Mouse (Mus musculus): ENCODE measurements around the gene Ccnd1.

Ccnd1 gene

GRCm38 (mm10) chr7:144939344-144940002 is at the start of gene Ccnd1:
Gene Ccnd1, minus strand, starts transcription at chr7:144939925.
- DNase-seq (ENCODE audit: low spot score in 2 of 2), result no peak

- no peak for DNase-seq (ENCODE audit: low spot score in 2 of 2)
Observed at GRCm38 (mm10) chr7:144988856-144989255, 49.1 kb upstream of the Ccnd1 start.

- DNase-seq (ENCODE audit: low spot score in 2 of 2), result no peak
Observed at GRCm38 (mm10) chr7:144985100-144985499, 45.4 kb upstream of the Ccnd1 start.

DNA sequence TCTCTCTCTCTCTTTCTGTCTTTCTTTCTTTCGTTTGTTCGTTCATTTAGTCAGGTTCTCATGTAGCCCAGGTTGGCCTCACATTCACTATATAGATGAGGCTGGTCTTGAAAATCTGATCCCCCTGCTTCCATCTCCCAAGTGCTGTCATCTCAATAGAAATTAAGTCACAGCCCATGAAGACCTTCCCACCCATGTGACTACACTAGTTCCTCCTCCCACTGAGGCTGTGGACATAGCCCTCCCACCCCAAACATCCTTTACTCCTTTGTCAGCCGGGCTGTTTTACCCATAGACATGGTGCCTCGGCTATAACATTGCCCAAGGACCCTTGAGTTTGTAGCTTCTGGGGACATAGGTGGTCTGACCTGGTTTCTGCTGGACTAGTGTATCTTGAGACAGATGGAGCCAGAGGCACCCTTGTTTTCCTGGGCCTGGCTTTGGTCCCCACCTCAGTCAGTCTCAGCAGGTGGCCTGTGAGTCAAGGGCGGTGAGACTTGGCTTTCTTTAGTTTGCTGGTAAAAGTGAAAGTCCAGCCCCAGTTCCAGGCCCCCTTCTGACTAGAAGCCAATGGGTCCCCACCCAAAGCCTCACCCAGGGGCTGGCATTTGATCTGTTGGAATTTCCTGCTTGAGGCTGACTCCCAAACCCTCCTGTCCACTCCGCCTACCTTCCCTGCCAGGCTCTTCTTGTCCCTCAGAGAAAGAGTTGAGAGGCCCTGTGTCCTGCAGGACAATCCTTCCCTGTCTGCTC is 42.8 kb upstream of the Ccnd1 start:
- no peak for DNase-seq (ENCODE audit: low spot score in 2 of 2)

DNA sequence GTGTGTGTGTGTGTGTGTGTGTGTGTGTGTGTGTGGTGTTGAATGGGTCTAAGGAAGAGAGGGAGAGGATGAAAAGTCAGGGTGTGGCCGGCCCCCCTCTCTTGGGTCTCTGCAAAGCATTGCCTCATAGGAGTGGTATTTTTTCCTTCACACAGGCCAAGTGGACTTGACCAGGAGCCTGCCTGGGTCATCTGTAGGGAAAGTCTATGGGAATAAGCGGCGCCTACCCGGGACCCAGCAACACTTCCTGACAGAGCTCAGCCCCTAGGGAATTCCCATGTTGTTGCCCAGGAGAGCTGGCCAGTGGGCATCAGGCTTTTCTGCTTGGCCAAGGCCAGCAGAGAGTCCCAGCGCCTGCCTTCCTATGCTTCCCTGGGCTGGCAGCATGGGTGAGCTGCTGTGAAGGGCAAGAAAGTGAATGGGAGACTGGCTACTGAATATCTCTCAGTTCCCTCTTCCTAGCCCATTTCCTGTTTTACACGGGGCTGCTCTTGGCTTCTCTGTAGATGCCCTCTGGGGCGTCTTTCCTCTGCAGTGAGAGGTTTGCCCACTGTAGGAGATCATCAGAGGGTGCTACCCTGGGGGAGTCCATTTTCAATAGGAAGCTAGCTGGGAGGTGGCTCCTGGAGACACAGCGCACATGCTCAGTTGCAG is 41.8 kb upstream of the Ccnd1 start:
- no peak for DNase-seq (ENCODE audit: low spot score in 2 of 2)

- DNase-seq (ENCODE audit: low spot score in 2 of 2), result no peak
Observed at GRCm38 (mm10) chr7:144979814-144980213, 40.1 kb upstream of the Ccnd1 start.

DNA sequence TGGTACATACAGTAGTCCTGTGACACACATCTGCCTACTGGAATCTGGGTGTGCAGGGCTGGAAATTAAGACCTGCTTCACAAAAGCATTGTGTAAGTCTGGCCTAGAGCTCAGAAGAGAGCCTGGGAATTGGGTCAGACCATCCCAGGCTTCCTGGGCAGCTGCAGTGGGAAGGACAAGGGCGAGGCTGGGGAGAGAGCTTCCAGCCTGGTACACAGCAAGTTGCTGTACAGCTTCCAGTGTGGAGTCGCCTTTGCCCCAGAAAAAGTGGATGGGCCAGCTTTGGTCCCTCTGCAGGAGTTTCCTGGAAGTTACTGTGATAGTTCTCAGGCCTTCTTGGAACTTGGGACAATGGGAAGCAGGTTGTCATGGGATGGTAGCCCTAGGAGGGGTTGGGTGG is 37.4 kb upstream of the Ccnd1 start:
- no peak for DNase-seq (ENCODE audit: low spot score in 2 of 2)

GRCm38 (mm10) chr7:144973461-144973860 is 33.7 kb upstream of the Ccnd1 start:
- DNase-seq (ENCODE audit: low spot score in 2 of 2), result no peak

- DNase-seq (ENCODE audit: low spot score in 2 of 2), result no peak
Observed at GRCm38 (mm10) chr7:144971769-144972168, 32.0 kb upstream of the Ccnd1 start.

DNA sequence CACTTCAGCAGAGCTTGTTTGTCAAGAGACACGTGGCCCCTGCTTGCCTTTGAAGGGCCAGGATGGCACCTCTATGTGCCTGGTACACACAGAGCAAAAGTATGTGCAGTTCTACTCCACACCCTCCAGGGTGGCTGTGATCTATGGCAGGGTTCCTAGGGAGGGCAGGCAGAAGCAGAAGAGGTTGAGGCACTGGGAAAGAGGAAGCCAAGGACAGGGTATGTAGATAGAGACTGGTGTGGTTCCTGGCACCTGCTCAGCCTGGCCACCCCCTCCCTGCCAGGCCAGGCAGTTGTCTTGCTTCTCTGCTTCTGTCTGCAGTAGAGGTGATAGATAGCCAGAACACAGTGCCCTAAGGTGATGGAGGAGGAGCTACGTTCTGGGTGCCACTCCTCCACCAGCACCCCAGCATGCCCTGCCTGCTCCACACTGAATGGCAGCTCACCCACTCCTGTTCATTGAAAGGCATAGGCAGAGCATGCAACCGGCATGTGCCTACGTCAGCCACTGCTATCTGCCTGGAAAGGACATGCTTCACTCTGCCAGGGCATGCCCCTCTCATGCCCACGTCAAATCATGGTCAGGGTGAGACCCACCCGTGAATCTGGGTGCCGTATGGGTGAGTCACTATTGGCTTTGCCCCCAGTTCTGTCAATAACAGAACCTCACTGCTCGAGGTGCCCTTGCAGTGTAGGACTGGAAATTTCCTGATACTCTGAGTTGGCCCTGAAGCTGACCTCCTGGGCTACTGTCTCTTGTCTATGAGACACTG is 31.5 kb upstream of the Ccnd1 start:
- no peak for DNase-seq (ENCODE audit: low spot score in 2 of 2)

DNA sequence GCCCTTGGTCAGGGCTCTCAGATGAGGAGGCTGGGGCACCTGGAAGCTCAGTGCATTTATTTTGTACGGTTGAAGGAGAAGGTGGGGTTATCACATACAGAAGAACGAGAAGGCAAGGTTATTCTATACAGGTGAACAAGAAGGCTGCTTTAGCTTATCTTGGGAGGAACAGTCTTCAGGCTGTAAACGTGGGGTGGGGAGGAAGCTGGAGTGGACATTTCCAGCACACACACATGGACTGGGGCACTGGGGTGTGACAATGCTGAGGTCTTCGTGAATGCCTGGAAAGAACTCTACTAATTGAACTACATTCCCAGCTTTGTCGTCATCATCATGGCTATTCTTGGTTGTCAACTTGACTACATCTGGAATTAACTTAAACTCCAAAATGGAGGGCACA is 26.2 kb upstream of the Ccnd1 start:
- no peak for DNase-seq (ENCODE audit: low spot score in 2 of 2)

DNA sequence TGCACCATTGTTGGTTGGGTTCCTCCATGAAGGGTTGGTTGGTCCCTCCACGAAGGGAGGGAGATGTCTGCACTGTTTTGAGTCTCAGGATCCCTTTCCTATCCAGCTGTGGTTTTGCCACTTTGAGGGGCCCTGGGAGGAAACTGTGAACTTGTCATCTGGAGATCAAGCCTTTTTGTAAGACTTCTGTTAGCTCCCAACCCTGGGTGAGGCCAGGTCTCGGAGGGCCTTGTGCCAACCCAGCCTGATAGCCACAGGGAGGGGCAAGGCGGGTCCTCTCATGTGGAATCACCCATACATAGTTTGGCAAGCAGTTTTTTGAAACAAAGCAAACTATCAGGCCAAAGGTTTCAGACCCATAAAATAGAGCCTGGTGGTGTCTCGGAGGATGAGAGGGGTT is 24.6 kb upstream of the Ccnd1 start:
- DNase-seq (ENCODE audit: low spot score in 2 of 2), result no peak

DNA sequence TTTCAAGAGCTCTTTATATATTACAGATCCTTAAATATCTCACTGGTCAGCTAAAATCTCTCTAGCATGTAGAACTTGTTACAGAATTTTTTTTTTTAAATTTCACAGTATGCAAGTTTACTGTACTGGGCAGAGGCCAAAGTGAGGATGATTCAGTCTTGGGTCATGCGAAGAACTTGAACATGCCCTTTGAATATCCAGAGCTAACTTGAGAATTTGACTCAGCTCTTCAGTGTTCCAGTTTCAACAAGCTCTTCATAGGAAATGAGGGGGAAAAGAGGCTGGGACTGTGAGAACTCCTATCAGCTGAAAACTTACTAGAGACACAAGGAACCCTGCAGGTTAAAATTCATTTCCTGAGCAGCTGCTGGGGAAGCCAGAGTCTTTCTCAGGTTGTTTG is 24.2 kb upstream of the Ccnd1 start:
- DNase-seq (ENCODE audit: low spot score in 2 of 2), result no peak

- DNase-seq (ENCODE audit: low spot score in 2 of 2), result no peak
Observed at GRCm38 (mm10) chr7:144958509-144959395, 19.0 kb upstream of the Ccnd1 start.

DNA sequence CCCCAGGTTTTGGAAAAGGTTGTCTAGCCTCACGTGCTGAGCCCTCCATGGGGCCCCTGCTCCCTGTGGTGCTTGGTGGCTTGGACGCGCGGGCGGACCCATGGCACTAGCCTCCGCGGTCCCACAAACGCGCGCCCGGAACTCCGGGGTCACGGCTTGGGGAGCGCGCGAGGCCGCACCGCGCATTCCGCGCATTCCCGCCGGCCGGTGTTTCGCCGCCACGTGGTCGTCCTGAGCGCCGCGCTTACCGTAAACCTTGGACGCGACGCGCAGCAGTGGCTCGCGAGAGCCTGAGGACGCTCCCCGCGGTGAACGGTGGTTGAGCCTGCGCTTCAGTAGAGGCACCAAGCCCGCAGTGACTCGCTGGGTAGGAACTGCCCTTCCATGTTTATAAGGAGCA is 3.5 kb upstream of the Ccnd1 start:
- DNase-seq (ENCODE audit: low spot score in 2 of 2), result peak in 1 of 2 experiments; percentile 35

DNA sequence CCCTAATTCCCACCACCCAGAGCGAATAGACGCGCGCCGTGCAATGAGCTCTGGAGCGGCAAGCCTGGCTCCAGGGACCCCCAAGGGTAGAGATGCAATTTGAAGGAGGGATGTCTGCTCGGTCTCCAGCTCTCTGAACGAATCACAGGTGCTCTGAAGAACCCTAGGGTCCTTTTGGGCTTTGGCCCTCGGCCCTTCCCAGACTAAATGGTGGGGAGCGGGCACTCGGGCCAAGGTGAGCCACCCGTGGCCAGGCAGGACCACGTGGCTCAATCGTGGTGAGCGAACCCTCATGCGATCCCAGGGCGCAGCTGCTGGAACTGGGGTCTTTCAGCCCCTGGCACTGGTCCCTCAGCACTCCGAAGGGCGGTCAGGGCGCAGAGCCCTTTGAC is 3.0 kb upstream of the Ccnd1 start:
- DNase-seq (ENCODE audit: low spot score in 2 of 2), result no peak

DNA sequence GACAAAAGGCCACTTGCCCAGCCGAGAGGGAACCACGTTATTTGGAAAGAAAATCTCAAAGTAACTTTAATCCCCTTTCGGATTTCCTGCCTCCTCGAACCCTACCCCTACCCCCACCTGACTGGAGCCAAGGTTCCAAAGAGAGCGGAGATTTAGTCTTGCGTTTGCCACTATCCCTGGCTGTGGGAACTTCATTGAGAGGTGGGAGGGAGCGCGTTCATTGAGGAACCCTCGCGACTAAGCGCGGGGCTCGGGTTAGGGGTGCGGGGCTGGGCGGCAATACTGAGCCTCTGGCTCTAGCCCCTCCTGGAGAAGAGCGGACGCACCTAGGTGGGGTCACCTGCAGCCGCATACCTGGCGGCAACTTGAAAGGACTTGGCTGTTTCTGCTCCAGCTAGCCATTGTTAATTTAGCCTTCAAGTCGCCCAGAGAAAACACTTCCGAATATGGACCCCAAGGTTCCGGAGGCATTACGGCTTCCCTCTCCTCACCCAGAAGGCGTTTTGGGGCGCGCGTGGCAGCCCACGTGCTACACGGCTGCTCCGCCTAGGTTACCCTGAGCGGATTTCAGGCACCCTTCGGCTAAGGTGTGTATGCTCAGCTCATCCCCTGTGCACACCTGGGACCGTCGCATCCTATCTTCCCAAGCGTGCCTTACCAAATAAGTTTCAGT is 2.5 kb upstream of the Ccnd1 start:
- DNase-seq (ENCODE audit: low spot score in 2 of 2), result no peak

GRCm38 (mm10) chr7:144941242-144941831 is 1.6 kb upstream of the Ccnd1 start:
- peak; percentile 22 to 34 for DNase-seq (ENCODE audit: low spot score in 2 of 2)

DNA sequence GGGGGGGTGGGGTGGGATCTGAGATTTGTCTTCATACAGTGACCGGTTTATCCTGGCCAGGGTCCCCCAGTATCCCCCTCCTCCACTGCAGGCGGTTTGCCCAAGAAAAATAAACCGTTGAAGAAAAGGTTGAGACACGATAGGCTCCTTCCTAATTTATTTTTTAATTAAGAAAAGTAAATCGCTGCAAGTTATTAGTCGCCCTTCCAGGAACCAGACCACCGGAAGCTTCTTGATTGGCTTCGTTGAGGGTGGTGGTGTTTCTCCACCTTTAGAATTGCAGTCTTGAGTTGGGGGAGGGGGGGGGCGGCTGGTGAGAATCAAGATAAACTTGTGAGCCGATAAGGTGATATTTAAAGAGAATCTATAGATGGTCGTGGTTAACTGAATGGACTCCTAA is 860 bp upstream of the Ccnd1 start:
- no peak for DNase-seq (ENCODE audit: low spot score in 2 of 2)

- DNase-seq (ENCODE audit: low spot score in 2 of 2), result no peak
Observed at GRCm38 (mm10) chr7:144940003-144940571, 362 bp upstream of the Ccnd1 start.

Data from spleen, postnatal 14 days (tissue).